Mouse (Mus musculus): Measurements from ENCODE around the gene Lhpp.
"Not testable (repeated sequence)": the region's sequence is repeated elsewhere in the genome, so short reads cannot be mapped to it uniquely, and the experiment has no call there.

Gene Lhpp

DNA sequence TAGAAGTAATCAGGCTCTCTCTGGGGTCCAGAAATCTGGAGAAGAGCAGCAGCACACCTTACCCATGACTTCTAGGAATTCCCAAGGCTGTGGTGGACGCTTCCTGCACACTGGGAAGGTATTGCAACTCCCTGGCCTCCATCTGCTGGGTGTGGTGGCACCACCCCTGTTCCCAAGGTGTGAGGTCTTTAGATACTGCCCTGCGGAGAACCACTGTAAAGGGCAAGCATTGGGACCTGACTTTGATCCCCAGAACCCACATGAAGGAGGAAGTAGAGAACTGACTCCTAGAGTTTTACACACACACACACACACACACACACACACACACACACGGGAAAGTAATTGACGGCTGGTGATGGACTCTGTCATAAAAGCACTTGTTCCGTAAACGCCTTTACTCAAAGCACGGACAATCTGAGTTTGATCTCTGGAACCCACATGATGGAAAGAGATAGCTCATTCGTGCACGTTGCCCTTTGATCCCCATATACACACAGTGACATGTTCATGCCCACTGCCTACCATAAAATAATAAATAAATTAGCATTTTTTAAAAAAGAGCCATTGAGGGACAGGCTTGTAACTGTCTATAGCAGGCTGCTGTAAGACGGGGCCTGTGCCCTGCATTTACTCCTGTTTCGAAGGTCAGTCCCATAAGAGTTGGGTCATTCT is 34.3 kb downstream of the Lhpp start:
- no peak for DNase-seq (ENCODE audit: inconsistent age in 2 of 2, low spot score in 1 of 2)

DNA sequence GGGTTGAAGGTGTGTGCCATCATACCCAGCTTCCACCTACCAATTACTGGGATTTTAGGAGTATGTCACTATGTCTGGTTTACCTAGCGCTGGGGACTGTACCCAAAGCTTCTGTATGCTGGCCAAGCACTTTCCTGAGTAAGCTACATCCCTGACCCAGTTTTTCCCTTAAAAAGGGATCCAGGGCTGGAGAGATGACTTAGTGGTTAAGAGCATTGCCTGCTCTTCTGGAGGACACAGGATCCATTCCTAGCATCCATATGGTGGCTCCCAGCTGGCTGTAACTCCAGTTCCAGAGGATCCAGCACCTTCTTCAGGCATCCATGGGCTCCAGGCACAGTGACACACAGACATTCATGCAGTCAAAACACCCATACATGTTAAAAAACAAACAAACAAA is 36.1 kb downstream of the Lhpp start:
- DNase-seq (ENCODE audit: inconsistent age in 2 of 2, low spot score in 1 of 2), result peak in 1 of 2 experiments; percentile 44

DNA sequence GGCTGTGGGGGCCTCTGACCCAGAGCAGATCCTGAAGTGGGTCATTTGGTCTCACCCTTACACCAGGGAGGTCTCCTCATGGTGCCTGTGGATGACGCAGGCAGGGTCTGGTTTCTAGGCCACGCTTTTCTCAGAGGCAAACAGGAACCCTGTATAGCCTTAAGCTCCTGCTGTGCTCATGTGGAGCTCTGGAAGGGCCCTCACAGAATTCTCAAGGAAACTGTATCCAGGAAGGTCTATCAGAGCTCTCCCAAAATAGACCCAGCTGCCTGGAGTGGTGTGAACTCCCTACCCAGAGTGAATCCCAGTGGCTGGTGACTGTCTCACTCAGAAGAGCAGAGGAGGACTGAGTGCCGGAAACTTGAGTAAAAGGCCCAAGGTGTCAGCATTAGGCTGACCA is 44.0 kb downstream of the Lhpp start:
- DNase-seq (ENCODE audit: inconsistent age in 2 of 2, low spot score in 1 of 2), result no peak

DNA sequence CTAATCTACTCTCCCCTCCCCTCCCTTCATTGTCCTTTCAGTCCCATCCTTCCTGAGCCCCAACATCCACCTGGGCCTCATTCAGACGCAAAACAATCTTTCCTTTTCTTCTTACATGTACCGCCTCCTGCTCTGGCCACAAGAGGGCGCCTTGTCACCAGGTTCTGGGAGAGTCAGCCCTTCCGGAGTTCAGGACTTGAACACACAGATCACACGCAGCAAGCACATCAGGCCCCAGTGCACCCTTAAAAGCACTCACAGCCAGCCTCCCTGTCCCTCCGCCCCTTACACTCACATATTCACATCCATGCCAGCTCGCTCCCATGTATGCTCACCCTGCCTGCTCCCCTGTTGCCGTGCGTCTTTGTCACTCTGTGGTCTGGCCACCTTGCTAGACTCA is 45.6 kb downstream of the Lhpp start:
- DNase-seq (ENCODE audit: inconsistent age in 2 of 2, low spot score in 1 of 2), result peak; percentile 87 to 95

DNA sequence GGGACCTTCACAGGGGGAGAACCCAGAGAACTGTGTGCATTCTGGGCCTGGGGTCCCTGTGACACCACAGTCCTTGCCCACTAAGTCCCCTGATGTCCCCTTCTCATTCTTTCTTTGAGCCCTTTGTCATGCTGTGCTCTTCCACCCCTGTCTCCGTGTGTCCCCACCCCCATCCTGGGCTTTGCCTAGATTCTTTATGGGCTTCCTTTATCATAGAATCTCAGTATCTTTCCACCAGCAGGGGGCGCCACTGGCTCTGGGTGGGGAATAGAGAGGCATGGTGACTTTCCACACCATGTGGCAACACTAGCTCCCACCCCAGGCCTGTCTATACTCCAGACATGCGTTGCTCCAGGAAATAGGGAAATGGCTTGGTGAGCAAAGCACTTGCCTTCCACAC is 46.1 kb downstream of the Lhpp start:
- peak; percentile 89 to 96 for DNase-seq (ENCODE audit: inconsistent age in 2 of 2, low spot score in 1 of 2)

DNA sequence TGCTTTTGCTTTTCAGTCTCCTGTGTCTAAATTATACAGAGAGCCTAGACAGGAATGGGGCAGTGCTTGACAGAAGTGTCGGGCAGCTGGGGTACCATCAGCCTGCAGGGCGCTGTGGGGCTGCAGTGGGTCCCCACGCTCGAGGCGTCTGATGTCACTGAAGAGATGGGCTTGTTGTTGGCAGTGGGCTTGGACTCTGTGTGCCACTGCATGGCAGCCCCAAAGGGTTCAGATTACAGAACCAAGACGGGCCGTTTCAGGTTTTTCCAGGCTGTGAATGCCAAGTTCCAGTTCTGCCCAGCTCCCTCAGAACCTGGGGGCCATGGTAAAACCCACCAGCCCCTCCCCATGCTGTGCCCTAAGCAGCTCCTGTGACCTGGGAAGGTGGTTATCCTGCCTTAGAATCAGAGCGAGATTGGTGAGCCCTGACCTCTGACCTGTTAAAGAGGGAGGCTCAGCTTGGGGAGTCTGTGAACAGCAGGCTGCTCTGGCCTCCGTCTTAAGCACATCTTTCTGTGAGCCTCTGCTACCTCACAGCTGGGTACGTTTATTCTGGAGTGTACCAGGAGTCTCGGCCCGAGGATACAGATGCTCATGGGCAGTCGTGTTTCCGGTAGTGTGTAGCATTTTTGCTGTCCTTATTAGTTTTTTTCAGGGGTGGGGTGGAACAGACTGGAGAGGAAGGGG is 47.1 kb downstream of the Lhpp start:
- no peak for DNase-seq (ENCODE audit: inconsistent age in 2 of 2, low spot score in 1 of 2)

DNA sequence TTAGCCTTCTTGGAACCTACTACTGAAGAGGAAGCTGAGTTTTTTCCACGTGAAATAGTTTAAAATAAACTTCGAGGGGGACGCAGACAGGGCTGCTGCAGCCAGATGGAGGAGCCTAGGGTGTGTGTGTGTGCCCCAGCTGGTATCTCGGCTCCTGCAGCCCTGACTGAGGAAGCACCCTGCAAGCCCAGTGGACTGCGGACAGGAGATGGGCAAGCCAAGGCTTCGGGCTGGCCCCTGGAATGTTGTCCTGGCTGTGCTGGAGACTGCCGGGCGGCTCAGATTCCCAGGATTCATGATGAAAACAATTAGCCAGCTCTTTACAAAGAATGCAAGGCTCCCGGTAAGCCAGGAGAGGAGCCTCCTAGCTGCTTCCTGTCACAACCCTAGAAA is 47.6 kb downstream of the Lhpp start:
- no peak for DNase-seq (ENCODE audit: inconsistent age in 2 of 2, low spot score in 1 of 2)

DNA sequence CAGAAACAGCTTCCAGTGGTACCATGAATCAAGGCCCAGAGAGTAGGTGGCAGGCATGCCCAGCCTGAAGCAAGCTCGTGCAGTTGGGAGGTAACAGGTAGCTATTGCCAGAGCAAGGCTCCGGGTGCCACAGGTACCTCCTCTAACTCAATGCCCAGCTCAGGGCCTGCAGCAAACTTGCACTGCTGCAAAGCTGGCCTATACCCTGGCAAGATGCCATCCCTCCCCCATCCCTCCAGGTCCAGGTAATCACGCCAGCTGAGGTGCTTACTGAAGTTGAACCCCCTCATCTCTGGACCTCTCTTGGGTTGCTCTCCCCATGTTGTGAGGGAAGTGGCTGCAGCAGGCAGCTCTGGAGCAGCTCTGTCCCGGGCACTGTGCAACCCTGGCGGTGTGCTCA is 48.2 kb downstream of the Lhpp start:
- no peak for DNase-seq (ENCODE audit: inconsistent age in 2 of 2, low spot score in 1 of 2)

DNA sequence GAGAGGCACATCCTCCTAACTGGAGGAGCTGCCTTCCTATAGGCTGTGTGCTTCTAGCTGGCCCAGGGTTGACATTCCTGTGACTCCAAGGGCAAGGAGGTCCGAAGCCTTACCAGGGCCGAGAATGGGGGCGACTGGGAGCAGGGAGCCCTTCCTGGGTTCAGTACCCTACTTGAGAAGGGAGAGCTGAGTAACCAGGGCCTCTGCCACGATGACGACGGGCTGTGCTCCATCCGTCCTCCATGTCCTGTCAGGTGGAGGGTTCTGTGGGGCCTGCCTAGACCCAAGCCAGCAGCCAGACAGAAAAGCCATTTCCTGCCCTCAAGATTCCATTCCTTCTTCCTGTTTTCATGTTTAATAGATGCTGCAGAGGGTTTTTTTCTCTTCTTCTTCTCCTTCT is 49.2 kb downstream of the Lhpp start:
- peak in 1 of 2 experiments; percentile 40 for DNase-seq (ENCODE audit: inconsistent age in 2 of 2, low spot score in 1 of 2)

DNA sequence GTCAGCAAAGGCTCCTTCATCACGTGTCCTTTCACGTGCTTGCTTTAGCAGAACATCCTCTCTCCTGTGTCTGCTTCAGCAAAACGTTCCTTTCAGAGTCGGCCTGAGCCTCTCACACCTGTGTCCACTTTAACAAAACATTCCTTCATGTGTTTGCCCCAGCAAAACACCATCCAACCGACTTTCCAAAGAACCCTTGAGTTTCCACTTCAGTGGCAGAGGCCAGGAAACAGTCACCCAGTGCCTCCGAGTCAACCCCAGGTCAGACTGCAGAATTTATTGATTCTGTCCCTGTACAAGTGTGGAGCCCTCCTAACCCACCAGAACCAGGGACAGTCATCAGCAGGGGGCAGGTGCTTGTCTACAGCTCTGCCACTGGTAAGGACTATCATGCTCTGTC is 52.4 kb downstream of the Lhpp start:
- not testable (repeated sequence) for DNase-seq (ENCODE audit: inconsistent age in 2 of 2, low spot score in 1 of 2)

DNA sequence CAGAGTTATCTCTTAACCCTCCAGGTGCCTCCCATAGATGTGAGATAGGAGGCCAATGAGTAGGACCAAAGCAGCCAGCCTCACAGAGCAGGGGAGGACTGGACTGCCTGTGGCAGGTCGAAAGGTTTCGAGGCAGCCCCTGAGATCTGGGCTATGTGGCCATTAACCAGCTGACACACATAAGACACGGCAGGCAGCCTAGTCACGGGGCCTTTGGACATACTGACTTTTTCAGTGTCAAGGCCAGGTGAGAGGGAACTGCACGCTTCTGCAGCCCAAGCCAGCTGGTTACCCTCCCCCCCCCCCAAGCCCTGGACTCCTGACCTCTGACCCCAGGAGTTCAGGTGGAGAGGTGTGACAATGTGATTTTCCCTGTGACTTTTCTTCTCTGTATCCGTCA is 54.4 kb downstream of the Lhpp start:
- DNase-seq (ENCODE audit: inconsistent age in 2 of 2, low spot score in 1 of 2), result no peak

DNA sequence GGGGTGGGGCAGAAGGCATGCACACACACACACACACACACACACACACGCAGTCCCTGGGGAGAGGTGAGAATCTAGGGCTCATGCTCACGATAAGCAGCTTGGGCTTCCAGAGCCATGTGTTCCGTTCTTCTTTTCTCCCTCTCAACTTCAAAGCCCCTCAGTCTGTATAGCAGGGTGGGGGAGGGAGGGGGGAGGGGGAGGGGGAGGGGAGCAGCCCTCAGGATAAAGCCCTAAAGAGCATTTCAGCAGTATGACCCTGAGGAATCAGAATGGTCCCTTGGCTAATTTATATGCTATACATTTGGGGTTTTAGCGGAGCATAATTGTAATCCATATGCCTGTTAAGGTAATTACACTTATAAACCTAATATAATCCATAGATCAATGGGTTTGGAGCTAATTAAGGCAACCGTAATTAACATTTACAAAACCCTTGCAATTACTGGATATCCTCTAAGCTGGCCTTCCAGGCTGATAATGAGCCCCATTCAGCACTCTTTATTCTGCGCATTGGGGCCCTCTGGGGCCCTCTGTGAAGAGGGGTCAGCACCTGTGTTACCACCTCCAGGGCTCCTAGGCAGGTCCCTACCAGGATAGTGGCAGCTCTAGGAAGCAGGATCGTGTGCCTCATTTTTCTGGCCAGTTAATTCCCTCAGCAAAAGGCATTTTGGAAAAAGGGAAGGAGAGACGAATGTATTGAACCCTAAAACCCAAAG is 55.4 kb downstream of the Lhpp start:
- no peak for DNase-seq (ENCODE audit: inconsistent age in 2 of 2, low spot score in 1 of 2)

DNA sequence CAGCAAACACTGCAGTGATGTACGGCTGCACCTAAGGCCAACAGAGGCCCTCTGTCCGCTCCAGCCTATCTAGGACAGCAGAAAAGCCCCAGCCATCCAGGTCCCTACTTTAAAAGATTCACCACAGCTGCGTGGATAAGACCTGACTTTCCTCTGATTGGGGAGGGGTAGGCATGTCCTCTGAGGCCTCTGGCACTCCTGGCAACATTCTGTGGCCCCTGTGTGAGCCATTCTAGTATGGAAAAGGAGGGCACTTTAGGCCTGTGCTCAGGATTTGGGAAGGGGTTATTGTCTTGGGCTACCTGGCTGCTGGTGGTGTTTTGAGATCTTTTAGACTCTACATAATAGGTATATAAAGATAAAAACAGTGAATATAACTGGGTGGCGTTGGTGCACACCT is 56.1 kb downstream of the Lhpp start:
- DNase-seq (ENCODE audit: inconsistent age in 2 of 2, low spot score in 1 of 2), result no peak

DNA sequence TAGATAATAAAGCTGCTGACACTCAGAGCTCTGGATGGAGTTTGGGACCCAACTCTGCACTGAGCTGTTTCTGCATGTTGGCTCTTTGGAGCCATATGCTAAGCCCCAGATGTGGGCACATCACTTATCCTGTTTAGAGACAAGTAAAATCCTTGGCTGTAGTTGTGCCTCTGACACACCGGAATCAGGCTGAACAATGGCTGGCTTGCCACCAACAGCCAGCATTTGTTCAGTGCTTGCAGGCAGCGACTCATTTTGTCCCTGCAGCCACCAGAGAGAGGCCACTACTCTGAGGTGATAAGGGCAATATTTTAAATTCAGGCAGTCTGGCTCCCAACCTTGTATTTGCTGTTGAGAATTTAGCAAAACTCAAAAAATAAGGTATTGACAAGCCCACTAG is 58.2 kb downstream of the Lhpp start:
- DNase-seq (ENCODE audit: inconsistent age in 2 of 2, low spot score in 1 of 2), result peak in 1 of 2 experiments; percentile 69

DNA sequence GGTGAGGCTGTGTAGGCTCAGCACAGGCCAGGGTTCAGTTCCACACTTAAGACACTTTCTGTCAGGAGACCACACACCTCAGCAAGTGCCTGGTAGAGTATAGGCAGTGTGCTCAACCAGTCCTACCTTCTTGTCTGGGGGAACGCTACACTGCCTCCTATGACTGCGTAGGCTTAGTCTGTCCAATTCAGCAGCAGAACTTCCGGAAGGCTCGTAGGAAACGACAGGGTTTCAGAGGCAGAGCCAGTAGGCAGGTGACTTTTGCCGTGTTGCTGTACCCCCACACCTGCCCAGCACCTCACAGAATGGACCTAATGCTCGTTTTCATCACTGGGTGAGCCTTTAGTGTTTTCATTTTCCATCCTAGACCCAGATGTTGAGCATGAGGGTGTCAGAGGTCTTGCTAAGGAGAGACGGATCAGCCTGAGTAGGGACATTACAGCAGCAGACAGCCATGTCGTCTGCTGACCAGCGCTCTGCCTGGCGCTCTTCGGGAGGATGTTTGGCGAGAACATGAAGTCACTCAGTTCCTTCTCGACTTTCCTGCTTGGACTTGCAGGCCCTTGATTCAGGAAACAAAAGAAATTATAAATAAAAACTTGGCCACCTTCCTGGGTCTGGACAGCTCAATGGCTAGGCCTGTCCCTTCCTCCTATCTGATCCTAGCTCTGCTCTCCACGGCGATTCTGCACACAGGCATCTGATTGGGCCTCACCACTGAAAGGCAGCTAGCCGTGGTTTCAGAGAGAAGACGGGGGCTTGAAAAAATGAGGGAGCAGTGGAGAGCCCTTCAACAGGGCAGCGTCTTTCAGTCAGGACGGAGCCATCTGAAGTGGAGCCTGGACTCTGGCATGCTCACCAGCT is 59.8 kb downstream of the Lhpp start:
- DNase-seq (ENCODE audit: inconsistent age in 2 of 2, low spot score in 1 of 2), result no peak

DNA sequence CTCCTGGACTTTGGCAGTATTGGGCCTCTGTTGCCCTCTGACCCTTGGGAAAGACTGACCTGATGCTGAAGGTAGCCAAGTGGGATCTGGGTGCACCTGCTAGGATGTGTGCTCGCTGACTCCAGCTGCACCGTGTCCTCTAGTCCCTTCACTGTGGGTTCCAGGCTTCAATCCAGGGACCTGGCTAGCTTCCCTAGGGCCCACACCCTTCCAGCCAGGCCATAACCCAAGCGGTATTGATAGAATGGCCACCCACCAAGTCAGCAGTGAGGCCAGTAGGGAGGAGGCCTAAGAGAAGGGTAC is 60.4 kb downstream of the Lhpp start:
- peak in 1 of 2 experiments; percentile 55 for DNase-seq (ENCODE audit: inconsistent age in 2 of 2, low spot score in 1 of 2)

DNA sequence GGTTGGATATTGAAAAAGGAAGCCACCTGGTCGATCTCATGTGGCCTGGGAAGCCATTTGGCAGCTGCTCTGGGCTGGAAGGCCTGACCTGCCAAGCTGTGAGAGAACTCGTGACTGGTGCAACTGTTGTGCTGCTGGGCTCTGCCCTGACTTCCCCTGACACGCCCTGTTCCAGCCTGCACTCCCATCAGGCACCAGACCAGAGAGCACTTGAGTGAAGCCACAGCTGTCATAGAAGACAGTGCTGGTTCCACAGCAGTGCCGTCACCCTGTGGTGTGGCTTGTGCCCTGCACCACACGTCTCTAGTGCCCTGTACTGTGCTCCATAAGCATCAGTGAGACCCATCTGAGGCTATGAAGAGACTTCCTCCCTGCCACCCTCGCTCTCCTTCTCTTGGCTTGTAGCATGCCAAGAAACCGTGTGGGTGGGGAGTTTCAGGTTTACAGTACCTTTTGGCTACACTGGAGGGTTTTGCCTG is 62.1 kb downstream of the Lhpp start:
- DNase-seq (ENCODE audit: inconsistent age in 2 of 2, low spot score in 1 of 2), result peak in 1 of 2 experiments; percentile 66

DNA sequence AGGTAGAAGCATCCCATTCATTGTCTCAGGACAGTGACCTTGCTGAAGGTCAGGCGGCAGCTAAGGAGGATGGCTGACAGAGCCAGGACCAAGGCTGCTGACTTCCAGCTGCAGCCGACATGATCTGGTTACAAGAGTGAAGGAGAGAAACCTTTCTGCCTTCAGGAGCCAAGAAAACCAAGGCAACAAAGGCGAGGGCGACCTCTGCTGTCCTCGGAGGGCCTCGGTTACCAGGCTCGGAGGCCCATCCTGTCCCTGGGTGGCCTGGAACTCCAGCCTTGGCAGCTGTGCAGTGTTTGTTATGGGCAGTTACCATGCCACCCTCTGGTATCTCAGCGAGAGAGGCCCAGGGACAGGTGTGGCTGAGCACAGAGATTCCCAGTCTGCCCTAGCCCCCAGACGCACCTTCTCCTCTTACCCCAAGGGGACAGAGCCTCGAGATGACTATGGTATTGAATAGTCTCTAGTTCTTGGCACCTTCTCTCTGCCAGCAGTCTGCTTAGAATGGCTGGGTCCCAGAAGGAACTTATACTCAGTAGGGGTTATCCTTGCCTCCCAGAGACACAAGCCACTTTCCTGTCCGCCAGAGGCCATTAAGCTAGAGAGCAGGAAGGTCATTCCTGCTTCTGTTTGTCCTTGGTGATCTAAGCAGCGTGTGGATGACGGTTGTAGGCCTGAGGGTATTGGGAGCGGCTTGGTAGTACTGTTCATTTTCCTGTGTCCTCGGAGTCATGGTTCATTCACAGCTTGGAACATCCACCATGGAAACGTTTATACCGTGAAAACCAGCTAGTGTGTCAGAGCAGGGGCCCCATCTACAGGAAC is 63.7 kb downstream of the Lhpp start:
- peak; percentile 65 to 87 for DNase-seq (ENCODE audit: inconsistent age in 2 of 2, low spot score in 1 of 2)

DNA sequence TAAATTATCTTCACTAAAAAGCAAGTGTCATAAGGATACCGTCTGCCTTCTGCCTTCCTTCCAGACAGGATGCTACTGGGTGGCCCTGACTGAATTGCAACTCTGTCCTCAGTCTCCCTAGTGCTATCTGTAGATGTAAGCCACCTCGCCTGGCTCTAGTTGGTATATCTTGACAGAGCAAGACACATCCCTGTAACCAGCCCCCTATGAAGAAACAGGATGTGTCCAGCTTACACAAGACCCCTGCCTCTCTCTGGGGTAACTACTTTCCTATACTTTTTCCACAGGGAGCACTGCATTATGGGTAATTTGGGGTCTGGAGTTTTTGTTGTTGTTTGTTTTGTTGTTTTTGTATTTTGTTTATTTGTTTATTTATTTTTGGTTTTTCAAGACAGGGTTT is 65.5 kb downstream of the Lhpp start:
- DNase-seq (ENCODE audit: inconsistent age in 2 of 2, low spot score in 1 of 2), result no peak

DNA sequence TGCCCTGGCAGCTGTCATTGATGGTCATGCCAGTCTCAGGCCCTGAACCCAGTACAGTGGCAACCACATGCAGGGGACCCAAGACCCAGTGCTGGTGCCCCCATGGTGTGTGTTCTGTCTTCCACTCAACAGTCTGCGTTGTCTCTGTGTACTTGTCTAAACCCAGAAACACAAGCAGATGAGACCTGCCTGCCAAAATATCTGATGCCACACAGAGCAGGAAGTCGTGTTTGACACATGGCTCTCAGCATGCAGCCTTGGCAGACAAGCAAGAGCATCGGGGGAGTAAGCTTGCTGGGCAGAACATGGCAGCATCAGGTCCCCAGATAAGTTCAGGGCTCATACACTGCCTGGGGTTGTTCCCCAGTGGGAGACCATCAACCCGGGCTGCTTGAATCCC is 68.7 kb downstream of the Lhpp start:
- DNase-seq (ENCODE audit: inconsistent age in 2 of 2, low spot score in 1 of 2), result no peak

DNA sequence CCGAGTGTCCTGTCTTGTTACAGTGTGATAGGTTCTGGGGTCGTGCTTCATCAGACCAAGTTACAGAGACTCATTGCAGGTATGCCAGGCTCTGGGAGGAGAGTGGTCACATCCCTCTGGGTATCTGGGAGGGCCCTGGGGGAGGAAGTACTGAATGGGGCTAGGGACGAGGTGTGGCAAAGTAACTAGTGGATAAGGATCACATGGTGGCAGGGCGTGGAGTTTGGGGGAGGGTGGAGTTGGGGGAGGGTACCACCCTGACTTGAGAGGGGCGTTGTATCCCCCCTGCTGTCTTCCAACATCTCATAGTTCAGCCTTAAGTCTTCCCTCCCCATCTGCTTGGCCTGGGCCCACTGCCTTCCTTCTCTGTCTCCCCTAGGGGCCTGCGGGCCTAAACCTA is 69.1 kb downstream of the Lhpp start:
- DNase-seq (ENCODE audit: inconsistent age in 2 of 2, low spot score in 1 of 2), result no peak

Measured in adrenal gland, adult (tissue).